8 mouse cellular contexts compared by ENCODE assay signal in the genomic region with DNA sequence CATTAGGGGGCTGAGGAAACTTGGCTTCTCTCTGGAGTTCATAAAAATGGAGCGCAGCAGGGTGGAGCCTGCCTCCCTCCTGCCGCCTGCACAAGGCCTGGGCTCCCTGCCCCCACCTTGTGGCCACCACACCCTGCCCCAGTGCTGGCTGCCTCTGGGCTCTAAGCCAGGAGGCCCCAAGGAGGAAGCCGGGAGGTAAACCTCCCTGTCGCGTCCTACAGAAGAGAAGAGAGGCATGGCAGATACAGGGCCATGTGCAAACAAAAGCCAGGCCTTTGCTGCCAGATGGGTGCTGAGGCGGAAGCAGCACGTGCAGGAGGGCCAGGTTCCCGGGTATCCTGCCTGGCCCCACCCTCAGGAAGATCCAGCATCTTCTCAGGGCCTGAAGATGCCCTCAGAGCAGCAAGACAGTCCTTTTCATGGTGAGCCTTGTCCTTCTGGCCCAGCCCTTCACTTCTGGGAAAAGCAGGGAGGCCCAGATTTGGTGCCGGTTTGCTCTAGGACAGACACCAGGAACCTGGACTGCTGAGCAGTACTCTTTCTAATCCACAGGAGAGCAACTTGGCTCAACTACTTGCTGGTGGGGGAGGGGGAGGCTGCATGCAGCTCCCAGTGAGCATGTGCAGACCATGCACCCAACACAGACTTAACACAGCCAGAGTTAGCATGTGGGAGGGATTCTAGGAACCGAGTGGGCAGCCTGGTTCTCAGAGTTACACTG. TPM values are rescaled to one million over a fixed set of nuclear protein-coding genes. Genes with fewer than 3 reads are reported as not detected.
A peak's percentile ranks its signal among the peaks of the same experiment; 100 is the strongest.
DNase-seq lines count a peak whose midpoint lies in the region; ATAC-seq and TF ChIP-seq lines count a peak whose summit lies in the region.

A gene (plus strand): TSS at position 158 of the 721 bp plus-strand sequence.

- H3K27me3 ChIP-seq in limb, embryonic 14.5 days (ENCODE audit: control insufficient read depth, insufficient read depth, low read length): no peaks in the 10 kb centered on the region
- H3K27me3 ChIP-seq in midbrain, embryonic 15.5 days (replicated peaks): no peaks in the 10 kb centered on the region
- H3K27me3 ChIP-seq in stomach, embryonic 16.5 days (ENCODE audit: control insufficient read depth, insufficient read depth, low read length): no peaks in the 10 kb centered on the region

- peak; percentile 77 for DNase-seq in layer of hippocampus, adult 11-12 months (ENCODE audit: low spot score)
- no peak for DNase-seq in layer of hippocampus, adult 9-10 months (ENCODE audit: low spot score)
- DNase-seq in cerebellum, adult 9-11 months: peak; percentile 78
- peak; percentile 71 for DNase-seq in gastrocnemius, postnatal 10 days
- peak; percentile 92 for DNase-seq in limb, embryonic 14.5 days (ENCODE audit: low spot score)

- peak within 1 kb of the TSS; percentile 46 for H3K9ac ChIP-seq in limb, embryonic 14.5 days (ENCODE audit: low read depth, low read length, severe bottlenecking)
- H3K9ac ChIP-seq in midbrain, embryonic 15.5 days: peak within 1 kb of the TSS; percentile 17; the same call in 1 of the 2 replicates
- peak within 1 kb of the TSS; percentile 65 for H3K9ac ChIP-seq in stomach, embryonic 16.5 days (ENCODE audit: low read length)

- ATAC-seq in inflammation-experienced regulatory T-cells, adult 6 months: peak; percentile 84
- ATAC-seq in limb, embryonic 14.5 days (ENCODE audit: low FRiP score, low read depth): peak; percentile 90
- ATAC-seq in midbrain, embryonic 15.5 days (replicated peaks): peak; percentile 51
- peak; percentile 94 for ATAC-seq in stomach, embryonic 16.5 days (ENCODE audit: insufficient read depth, low FRiP score)

- H3K4me2 ChIP-seq in limb, embryonic 14.5 days (replicated peaks; ENCODE audit: low read depth, low read length, severe bottlenecking): peak within 1 kb of the TSS; percentile 46
- 0 out of 2 replicates have a peak within 1 kb of the TSS, but pooled peaks have one; percentile 9 for H3K4me2 ChIP-seq in midbrain, embryonic 15.5 days
- H3K4me2 ChIP-seq in stomach, embryonic 16.5 days (ENCODE audit: low read depth, low read length): peak within 1 kb of the TSS; percentile 42

- under 1% methylated on average over 10 of the region's 10 CpGs for WGBS in limb, embryonic 14.5 days
- WGBS in midbrain, embryonic 15.5 days: 25% methylated on average over 10 of the region's 10 CpGs
- 5% methylated on average over 10 of the region's 10 CpGs for whole genome bisulfite sequencing in stomach, embryonic 16.5 days

- no peaks in the 10 kb centered on the region for H3K9me3 ChIP-seq in limb, embryonic 14.5 days (ENCODE audit: control insufficient read depth, low read length)
- no peaks in the 10 kb centered on the region for H3K9me3 ChIP-seq in midbrain, embryonic 15.5 days
- H3K9me3 ChIP-seq in stomach, embryonic 16.5 days (replicated peaks; ENCODE audit: control insufficient read depth, low read length): no peaks in the 10 kb centered on the region

- H3K4me1 ChIP-seq in limb, embryonic 14.5 days (ENCODE audit: control insufficient read depth, insufficient read depth, low read length): peaks cover 58% of the 10 kb centered on the region
- H3K4me1 ChIP-seq in midbrain, embryonic 15.5 days: peaks cover 37% of the 10 kb centered on the region
- peaks cover 45% of the 10 kb centered on the region for H3K4me1 ChIP-seq in stomach, embryonic 16.5 days (ENCODE audit: control insufficient read depth, insufficient read depth, low read length)

- TF ChIP-seq POLR2A in limb, embryonic 14.5 days (IDR thresholded peaks at IDR 0.05; ENCODE audit: borderline replicate concordance, extremely low read depth, insufficient read depth, insufficient read length): 0 out of 2 replicates have a peak, but pooled peaks have one; percentile 16

- peaks cover 85% of the 10 kb centered on the region for H3K36me3 ChIP-seq in limb, embryonic 14.5 days (ENCODE audit: control insufficient read depth, insufficient read depth, low read length)
- H3K36me3 ChIP-seq in midbrain, embryonic 15.5 days (replicated peaks): no peaks in the 10 kb centered on the region
- no peaks in the 10 kb centered on the region for H3K36me3 ChIP-seq in stomach, embryonic 16.5 days (ENCODE audit: control insufficient read depth, insufficient read depth, low read length)

- H3K4me3 ChIP-seq in limb, embryonic 14.5 days (replicated peaks; ENCODE audit: low read length): peak within 1 kb of the TSS; percentile 16
- no peak within 1 kb of the TSS for H3K4me3 ChIP-seq in midbrain, embryonic 15.5 days
- peak within 1 kb of the TSS; percentile 10 for H3K4me3 ChIP-seq in stomach, embryonic 16.5 days (replicated peaks; ENCODE audit: low read length)

- H3K27ac ChIP-seq in limb, embryonic 14.5 days (replicated peaks; ENCODE audit: low read depth, low read length): peak within 1 kb of the TSS; percentile 97
- H3K27ac ChIP-seq in midbrain, embryonic 15.5 days: peak within 1 kb of the TSS; percentile 75
- peak within 1 kb of the TSS; percentile 99 for H3K27ac ChIP-seq in stomach, embryonic 16.5 days (ENCODE audit: low read length)

RNA-seq across cellular contexts. Expression of the gene that starts here (rescaled TPM):
- total RNA-seq in gastrocnemius, postnatal 10 days (2021): 1 to 10 TPM; 2.2 to 2.8 TPM
- 10 to 100 TPM; 11.7 to 25.0 (median 21.7) TPM for polyA plus RNA-seq in inflammation-experienced regulatory T-cells, adult 6 months (2017; shearing (Covaris generic))
- 4.3 and 4.8 TPM in 2 replicates for polyA plus RNA-seq in limb, embryonic 14.5 days (2012; rRNA removed)
- 5.7 and 6.0 TPM in 2 replicates for polyA plus RNA-seq in limb, embryonic 14.5 days (2014; fragmentation: Nextera tagmentation; extraction: Ambion mirVana)
- 0.97 and 1.8 TPM in 2 replicates for polyA plus RNA-seq in midbrain, embryonic 15.5 days (2015; fragmentation: Nextera tagmentation; extraction: Ambion mirVana)
- polyA plus RNA-seq in stomach, embryonic 16.5 days (2015; fragmentation: Nextera tagmentation; extraction: Ambion mirVana): 3.2 and 4.1 TPM in 2 replicates
